9 mouse cellular contexts compared by ENCODE assay signal in genomic region chr7:100461621-100462151, GRCm38 (mm10). TPM values are rescaled to one million over a fixed set of nuclear protein-coding genes. Genes with fewer than 3 reads are reported as not detected.
A peak's percentile ranks its signal among the peaks of the same experiment; 100 is the strongest.
DNase-seq lines count a peak whose midpoint lies in the region; ATAC-seq lines count a peak whose summit lies in the region.
"Had no signal": no experiment of that assay in that cellular context is flagged by ENCODE, and none has a peak within 500 bp of the region (broad histone marks: within the 10 kb centered on the region; RNA-seq: fewer than 3 reads in every experiment).

No protein-coding gene starts in this region.

- 0 out of 2 replicates have a peak, but pooled peaks have one; percentile 10 for ATAC-seq in neutrophil, adult 5-6 weeks (ENCODE audit: extremely low read depth, insufficient number of reproducible peaks, low FRiP score, poor library complexity, severe bottlenecking)
- ATAC-seq in hindbrain, embryonic 13.5 days (ENCODE audit: low FRiP score), result no peak

- H3K36me3 ChIP-seq in hindbrain, embryonic 13.5 days, result peaks cover 92% of the 10 kb centered on the region

- H3K4me1 ChIP-seq in hindbrain, embryonic 13.5 days (replicated peaks), result peaks cover 9% of the 10 kb centered on the region; the same call in 1 of the 2 replicates

- WGBS in hindbrain, embryonic 13.5 days, result 88% methylated on average over 6 of the region's 6 CpGs

- H3K27me3 ChIP-seq in hindbrain, embryonic 13.5 days, result no peaks in the 10 kb centered on the region

- no peaks in the 10 kb centered on the region for H3K9me3 ChIP-seq in hindbrain, embryonic 13.5 days

- DNase-seq in ovary, adult 18-20 months (ENCODE audit: low spot score), result peak; percentile 47
- DNase-seq in ovary, postnatal 10 days (ENCODE audit: low spot score), result no peak
- DNase-seq in brain, adult 2 months (ENCODE audit: low read depth, low spot score), result peak; percentile 87
- DNase-seq in heart, postnatal 10 days, result peak; percentile 80 to 82
- peak; percentile 42 to 52 for DNase-seq in left cerebral cortex, postnatal 10 days (ENCODE audit: extremely low spot score in 1 of 2, low spot score in 2 of 2)
- DNase-seq in B cell, adult 2 months, result no peak

- H3K4me2 ChIP-seq in hindbrain, embryonic 13.5 days, result no peak overlapping the region

- no peak overlapping the region for H3K4me3 ChIP-seq in hindbrain, embryonic 13.5 days

- H3K27ac ChIP-seq in hindbrain, embryonic 13.5 days, result no peak overlapping the region

- no peak overlapping the region for H3K9ac ChIP-seq in hindbrain, embryonic 13.5 days

- intact Hi-C loops in heart, postnatal 10 days (cut with DNase I), result no loop called here
- intact Hi-C loops in left cerebral cortex, postnatal 10 days (cut with DNase I), result no loop called here

RNA-seq across cellular contexts. Expression of gene Ucp3, which starts 11.1 kb away (rescaled TPM):
- 100 to 1,000 TPM in 1 of 2 experiments, 10 to 100 TPM in 1; 62.7 to 107 TPM for total RNA-seq in heart, postnatal 10 days (2021)
- under 1 TPM; 0.69 to 0.79 TPM for total RNA-seq in left cerebral cortex, postnatal 10 days (2021)
- not detected in 2 replicates for total RNA-seq in neutrophil, adult 5-6 weeks (2017)
- not detected in 2 replicates for polyA plus RNA-seq in hindbrain, embryonic 13.5 days (2015; fragmentation: Nextera tagmentation; extraction: Ambion mirVana)
- polyA plus RNA-seq: stomach, embryonic 14.5 days had no signal

RNA-seq across cellular contexts. Expression of gene Ucp2, which starts 31.5 kb away (rescaled TPM):
- 100 to 1,000 TPM; 835 to 891 TPM for total RNA-seq in heart, postnatal 10 days (2021)
- 10 to 100 TPM; 57.7 to 80.5 TPM for total RNA-seq in left cerebral cortex, postnatal 10 days (2021)
- total RNA-seq in neutrophil, adult 5-6 weeks (2017), result 453 and 500 TPM in 2 replicates
- polyA plus RNA-seq in hindbrain, embryonic 13.5 days (2015; fragmentation: Nextera tagmentation; extraction: Ambion mirVana), result 75.2 and 78.6 TPM in 2 replicates

RNA-seq across cellular contexts. Expression of gene Dnajb13, which starts 53.1 kb away (rescaled TPM):
- not detected for total RNA-seq in heart, postnatal 10 days (2021)
- total RNA-seq in left cerebral cortex, postnatal 10 days (2021), result under 1 TPM; 0.47 to 0.54 TPM
- total RNA-seq in neutrophil, adult 5-6 weeks (2017), result 1.0 and 1.5 TPM in 2 replicates
- polyA plus RNA-seq in hindbrain, embryonic 13.5 days (2015; fragmentation: Nextera tagmentation; extraction: Ambion mirVana), result 4.4 and 8.5 TPM in 2 replicates

Comparison
In these comparisons a context has a peak if more than half of its experiments do, and no peak if none do; other contexts are left out.
1. DNase-seq: peak in ovary, adult 18-20 months (single experiment), brain, adult 2 months (single experiment), heart, postnatal 10 days (2 of 2) and left cerebral cortex, postnatal 10 days (2 of 2); none in ovary, postnatal 10 days (single experiment) and B cell, adult 2 months (0 of 2).
2. RNA of gene Ucp3, which starts 11.1 kb away (total RNA-seq): 62.7 to 107 TPM in heart, postnatal 10 days; 0.69 to 0.79 TPM in left cerebral cortex, postnatal 10 days and not detected in neutrophil, adult 5-6 weeks; every median in the first group is over 10 times any median in the second.